Mouse (Mus musculus): ENCODE results near the gene Hs2st1.

DNA sequence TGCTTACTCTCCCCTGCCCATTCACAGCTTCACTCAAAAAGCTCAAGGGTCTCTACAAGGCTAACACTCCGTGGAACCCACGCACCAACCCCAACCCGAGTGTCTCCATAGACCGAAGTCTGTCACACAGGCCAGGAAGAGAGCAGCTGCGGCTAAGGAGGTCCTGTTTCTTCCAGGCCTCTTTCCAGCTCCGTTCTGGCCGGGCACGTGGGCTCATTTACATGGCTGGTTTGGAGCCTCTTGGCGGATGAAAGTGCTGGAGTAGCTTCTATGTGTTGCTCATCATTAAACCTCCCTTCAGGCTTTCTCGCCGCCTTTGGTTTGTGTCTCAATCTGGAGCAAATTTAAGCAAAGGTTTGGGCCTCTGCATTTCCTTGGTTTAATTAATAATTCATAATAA, 164.7 kb downstream of the Hs2st1 start:
- TF ChIP-seq POLR2A (IDR thresholded peaks at IDR 0.05; ENCODE audit: low read depth, low read length), result no peak
- no peak for TF ChIP-seq MAX (IDR thresholded peaks at IDR 0.05; ENCODE audit: low read length)
- no peak for TF ChIP-seq ZNF384 (IDR thresholded peaks at IDR 0.05; ENCODE audit: low read depth, low read length)
- no peak for TF ChIP-seq ZC3H11A (IDR thresholded peaks at IDR 0.05; ENCODE audit: low read depth, low read length)
- TF ChIP-seq SMC3 (IDR thresholded peaks at IDR 0.05; ENCODE audit: low read depth, low read length), result no peak
- no peak for TF ChIP-seq MYC (IDR thresholded peaks at IDR 0.05; ENCODE audit: low read depth, low read length)
- TF ChIP-seq CTCF (conservative IDR thresholded peaks at IDR 0.05 in 1 of 2, IDR thresholded peaks at IDR 0.05 in 1 of 2; ENCODE audit: low read depth in 2 of 2, low read length in 2 of 2), result no peak
- no peak for TF ChIP-seq USF2 (conservative IDR thresholded peaks at IDR 0.05; ENCODE audit: low read depth, low read length)
- TF ChIP-seq ELF1 (IDR thresholded peaks at IDR 0.05; ENCODE audit: low read depth, low read length), result no peak
- no peak for TF ChIP-seq EP300 (IDR thresholded peaks at IDR 0.05; ENCODE audit: low read length)
- no peak for TF ChIP-seq JUND (conservative IDR thresholded peaks at IDR 0.05; ENCODE audit: low read depth, low read length)
- TF ChIP-seq GABPA (IDR thresholded peaks at IDR 0.05; ENCODE audit: insufficient replicate concordance, low read depth, low read length), result no peak

Measured in CH12.LX (cell line).